Mouse (Mus musculus) liver, embryonic 14.5 days (tissue): ENCODE results near the gene Cmtm8.

Source experiments
- CTCF ChIP-seq: IDR thresholded peaks from 2 replicates; pipeline ENCODE4 v1.5.1; 2016; ENCODE audit warnings: antibody characterized with exemption, low read depth, control low read depth
- EP300 ChIP-seq: IDR thresholded peaks from 2 replicates; pipeline ENCODE4 v1.6.1; 2016; ENCODE audit warnings: antibody characterized with exemption, low read depth

DNA sequence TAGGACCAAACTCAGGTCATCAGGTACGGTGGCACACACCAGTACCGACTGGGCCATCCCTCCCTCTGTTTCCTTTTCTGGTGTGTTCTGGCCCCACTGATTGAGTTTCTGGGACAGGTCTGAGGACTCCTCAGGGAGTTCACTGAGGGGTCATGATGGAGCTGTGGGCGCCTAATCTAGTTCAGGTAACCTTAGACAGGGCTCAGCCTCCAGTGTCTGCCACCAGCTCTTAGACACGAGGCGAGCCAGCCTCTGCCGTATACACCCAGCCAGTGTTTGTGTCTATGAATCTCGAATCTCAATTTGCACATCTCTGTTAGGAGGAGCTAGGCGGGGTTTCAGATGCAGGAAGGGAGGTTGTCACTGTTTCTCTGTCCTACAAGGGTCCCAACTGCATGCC, 54.0 kb downstream of the Cmtm8 start:
- TF ChIP-seq CTCF (no peak), EP300 (no peak)
